Mouse (Mus musculus): ENCODE results near the gene Slc5a8.

The Slc5a8 gene

DNA sequence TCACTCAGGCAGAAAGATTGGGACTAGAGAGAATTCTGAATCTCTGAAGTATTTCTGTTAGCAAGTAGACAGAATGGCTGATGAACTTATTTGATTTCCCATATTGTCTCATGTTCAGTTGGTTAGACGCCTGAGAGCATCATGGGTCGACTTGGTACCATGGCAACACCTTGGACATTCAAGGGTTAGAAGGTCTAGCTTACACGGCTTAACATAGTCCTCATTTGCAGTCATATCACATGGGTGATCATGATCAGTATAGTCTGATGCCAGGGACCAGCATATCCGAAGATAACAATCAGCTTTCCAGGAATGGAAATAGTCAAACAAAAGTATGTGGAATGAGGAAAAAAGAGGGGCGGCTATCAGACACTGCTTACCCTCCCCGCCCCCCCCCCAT lies 93.1 kb downstream of the Slc5a8 start:
- no peak for DNase-seq (ENCODE audit: extremely low read depth, low read depth, low spot score)
